In the genomic region with DNA sequence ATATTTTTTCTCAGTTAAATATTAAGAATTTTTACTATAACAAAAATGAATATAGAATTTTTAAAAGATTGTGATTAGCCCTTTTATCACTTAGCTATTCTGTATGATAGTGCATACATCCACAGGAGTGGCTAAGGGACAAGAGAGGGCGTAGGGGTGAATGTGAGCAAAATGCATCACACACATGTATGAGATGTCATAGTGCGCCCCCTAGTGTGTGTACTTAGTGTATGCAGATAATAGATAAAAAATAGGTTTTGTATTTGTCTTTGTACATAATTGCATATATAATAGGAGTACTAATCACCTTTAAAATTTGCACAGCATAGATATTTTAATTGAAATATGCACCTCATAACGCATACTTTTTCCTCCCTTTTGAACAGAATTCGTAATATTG, we compare ENCODE assay signal across 9 mouse cellular contexts. TPM values are rescaled to one million over a fixed set of nuclear protein-coding genes. Genes with fewer than 3 reads are reported as not detected.
DNase-seq lines count a peak whose midpoint lies in the region; ATAC-seq and TF ChIP-seq lines count a peak whose summit lies in the region.
"Had no signal": no experiment of that assay in that cellular context is flagged by ENCODE, and none has a peak within 500 bp of the region (broad histone marks: within the 10 kb centered on the region; RNA-seq: fewer than 3 reads in every experiment).

No protein-coding gene starts in this region.

- no peak overlapping the region for H3K9ac ChIP-seq in liver, adult 2 months (ENCODE audit: low read depth, low read length)
- no peak overlapping the region for H3K9ac ChIP-seq in liver, embryonic 11.5 days (ENCODE audit: low read depth, low read length)
- H3K9ac ChIP-seq: neural tube, embryonic 13.5 days had no signal

- peaks cover 49% of the 10 kb centered on the region for H3K36me3 ChIP-seq in liver, adult 2 months (ENCODE audit: control insufficient read depth, insufficient read depth, low read length)
- peaks cover 26% of the 10 kb centered on the region; the same call in 1 of the 2 replicates for H3K36me3 ChIP-seq in liver, embryonic 11.5 days (ENCODE audit: control insufficient read depth, insufficient read depth, low read length)

- H3K27ac ChIP-seq in liver, adult 2 months (replicated peaks; ENCODE audit: insufficient read depth, low read depth, low read length) = no peak overlapping the region
- H3K27ac ChIP-seq in liver, embryonic 11.5 days (ENCODE audit: low read depth, low read length) = no peak overlapping the region
- H3K27ac ChIP-seq: neural tube, embryonic 13.5 days had no signal

- H3K27me3 ChIP-seq in liver, adult 2 months (ENCODE audit: control insufficient read depth, insufficient read depth, low read length) = no peaks in the 10 kb centered on the region
- H3K27me3 ChIP-seq in liver, embryonic 11.5 days (replicated peaks; ENCODE audit: control insufficient read depth, insufficient read depth, low read length) = no peaks in the 10 kb centered on the region
- H3K27me3 ChIP-seq: neural tube, embryonic 13.5 days had no signal

- H3K4me3 ChIP-seq in liver, adult 2 months (ENCODE audit: insufficient read depth, low read depth, low read length) = no peak overlapping the region
- no peak overlapping the region for H3K4me3 ChIP-seq in liver, embryonic 11.5 days (ENCODE audit: low read depth, low read length)
- H3K4me3 ChIP-seq: neural tube, embryonic 13.5 days had no signal

- no peak for ATAC-seq in liver, embryonic 11.5 days (replicated peaks; ENCODE audit: low FRiP score)
- peak; percentile 77 for ATAC-seq in erythroblast, adult 5-6 weeks (replicated peaks; ENCODE audit: low FRiP score, poor library complexity, severe bottlenecking)

- peak; percentile 47 for TF ChIP-seq CTCF in liver, adult 2 months (IDR thresholded peaks at IDR 0.05; ENCODE audit: low read depth, low read length)

- H3K79me2 ChIP-seq in liver, adult 2 months (ENCODE audit: control insufficient read depth, insufficient read depth, low read length) = peaks cover under 1% of the 10 kb centered on the region; the same call in 1 of the 2 replicates

- peak; percentile 41 to 59 for DNase-seq in cerebellum, adult 18-20 months
- no peak for DNase-seq in cerebellum, adult 11-12 months
- peak; percentile 36 for DNase-seq in liver, adult 2 months (ENCODE audit: extremely low read depth, low read depth, low spot score)
- no peak for DNase-seq in liver, embryonic 11.5 days (ENCODE audit: low spot score)
- peak; percentile 29 to 63 for DNase-seq in adrenal gland, postnatal 36 days
- DNase-seq in lung, postnatal 36 days = peak; percentile 63
- DNase-seq in thymus, postnatal 4 days = peak; percentile 77

- H3K9me3 ChIP-seq in liver, embryonic 11.5 days (ENCODE audit: control insufficient read depth, low read length) = no peaks in the 10 kb centered on the region
- H3K9me3 ChIP-seq: neural tube, embryonic 13.5 days had no signal

- H3K4me2 ChIP-seq in liver, embryonic 11.5 days = no peak overlapping the region
- H3K4me2 ChIP-seq: neural tube, embryonic 13.5 days had no signal

- H3K4me1 ChIP-seq in liver, adult 2 months (ENCODE audit: control insufficient read depth, insufficient read depth, low read length) = no peaks in the 10 kb centered on the region
- H3K4me1 ChIP-seq in liver, embryonic 11.5 days (replicated peaks; ENCODE audit: control insufficient read depth, insufficient read depth, low read length) = no peaks in the 10 kb centered on the region
- H3K4me1 ChIP-seq: neural tube, embryonic 13.5 days had no signal

- TF ChIP-seq POLR2A in liver, adult 2 months (IDR thresholded peaks at IDR 0.05; ENCODE audit: extremely low read depth, insufficient read depth, low read length) = no peak

- WGBS in liver, adult 2 months = 63% methylated on average over 4 of the region's 4 CpGs
- WGBS in liver, embryonic 11.5 days = 64% methylated on average over 4 of the region's 4 CpGs

RNA-seq across cellular contexts. Expression of a gene that starts 8.1 kb away (rescaled TPM):
- total RNA-seq in liver, adult 2 months (2014; rRNA removed) = 41.1 and 42.9 TPM in 2 replicates
- polyA plus RNA-seq in liver, adult 2 months (2012; rRNA removed) = 25.9 TPM in 2 replicates
- polyA plus RNA-seq in liver, embryonic 11.5 days (2014; fragmentation: Nextera tagmentation; extraction: Ambion mirVana) = 47.0 and 50.7 TPM in 2 replicates
- total RNA-seq in adrenal gland, postnatal 36 days (2021) = 10 to 100 TPM; 40.5 to 46.5 TPM
- total RNA-seq in erythroblast, adult 5-6 weeks (2015; ENCODE audit: low replicate concordance) = 6.9 and 15.2 TPM in 2 replicates
- total RNA-seq in erythroblast, adult 5-6 weeks (2017; ENCODE audit: low replicate concordance) = 12.3 and 13.8 TPM in 2 replicates

RNA-seq across cellular contexts. Expression of a gene that starts 8.1 kb away (rescaled TPM):
- 30.4 and 37.3 TPM in 2 replicates for total RNA-seq in liver, adult 2 months (2014; rRNA removed)
- polyA plus RNA-seq in liver, adult 2 months (2012; rRNA removed) = 12.9 and 15.3 TPM in 2 replicates
- polyA plus RNA-seq in liver, embryonic 11.5 days (2014; fragmentation: Nextera tagmentation; extraction: Ambion mirVana) = 75.6 and 82.3 TPM in 2 replicates
- 10 to 100 TPM; 65.3 to 68.8 TPM for total RNA-seq in adrenal gland, postnatal 36 days (2021)
- total RNA-seq in erythroblast, adult 5-6 weeks (2015; ENCODE audit: low replicate concordance) = 29.2 and 61.9 TPM in 2 replicates
- total RNA-seq in erythroblast, adult 5-6 weeks (2017; ENCODE audit: low replicate concordance) = 36.5 and 63.8 TPM in 2 replicates

RNA-seq across cellular contexts. Expression of a gene that starts 46.8 kb away (rescaled TPM):
- not detected in 2 replicates for total RNA-seq in liver, adult 2 months (2014; rRNA removed)
- polyA plus RNA-seq in liver, adult 2 months (2012; rRNA removed) = not detected in 2 replicates
- 1.9 and 2.0 TPM in 2 replicates for polyA plus RNA-seq in liver, embryonic 11.5 days (2014; fragmentation: Nextera tagmentation; extraction: Ambion mirVana)
- 10 to 100 TPM in 1 of 2 experiments, 1 to 10 TPM in 1; 1.1 to 10.4 TPM for total RNA-seq in adrenal gland, postnatal 36 days (2021)
- total RNA-seq in erythroblast, adult 5-6 weeks (2015; ENCODE audit: low replicate concordance) = 4.6 and 9.0 TPM in 2 replicates
- total RNA-seq in erythroblast, adult 5-6 weeks (2017; ENCODE audit: low replicate concordance) = 0.98 and 2.9 TPM in 2 replicates

RNA-seq across cellular contexts. Expression of a gene that starts 52.3 kb away (rescaled TPM):
- 41.4 and 48.1 TPM in 2 replicates for total RNA-seq in liver, adult 2 months (2014; rRNA removed)
- polyA plus RNA-seq in liver, adult 2 months (2012; rRNA removed) = 43.1 and 54.7 TPM in 2 replicates
- 20.6 and 21.8 TPM in 2 replicates for polyA plus RNA-seq in liver, embryonic 11.5 days (2014; fragmentation: Nextera tagmentation; extraction: Ambion mirVana)
- total RNA-seq in adrenal gland, postnatal 36 days (2021) = 10 to 100 TPM; 27.6 to 29.2 TPM
- total RNA-seq in erythroblast, adult 5-6 weeks (2015; ENCODE audit: low replicate concordance) = 43.3 and 54.6 TPM in 2 replicates
- total RNA-seq in erythroblast, adult 5-6 weeks (2017; ENCODE audit: low replicate concordance) = 18.8 and 34.1 TPM in 2 replicates

Comparison
In these comparisons a context has a peak if more than half of its experiments do, and no peak if none do; other contexts are left out.
1. DNase-seq: peak in cerebellum, adult 18-20 months (2 of 2), liver, adult 2 months (single experiment), adrenal gland, postnatal 36 days (2 of 2), lung, postnatal 36 days (single experiment) and thymus, postnatal 4 days (single experiment); none in cerebellum, adult 11-12 months (single experiment) and liver, embryonic 11.5 days (single experiment).